Mouse (Mus musculus): Measurements from ENCODE around the gene Ankrd44. TPM values are rescaled to one million over a fixed set of nuclear protein-coding genes. Genes with fewer than 3 reads are reported as not detected.

The Ankrd44 gene
- polyA plus RNA-seq, 1 experiment from 2014 or later: 28.9 TPM

DNA sequence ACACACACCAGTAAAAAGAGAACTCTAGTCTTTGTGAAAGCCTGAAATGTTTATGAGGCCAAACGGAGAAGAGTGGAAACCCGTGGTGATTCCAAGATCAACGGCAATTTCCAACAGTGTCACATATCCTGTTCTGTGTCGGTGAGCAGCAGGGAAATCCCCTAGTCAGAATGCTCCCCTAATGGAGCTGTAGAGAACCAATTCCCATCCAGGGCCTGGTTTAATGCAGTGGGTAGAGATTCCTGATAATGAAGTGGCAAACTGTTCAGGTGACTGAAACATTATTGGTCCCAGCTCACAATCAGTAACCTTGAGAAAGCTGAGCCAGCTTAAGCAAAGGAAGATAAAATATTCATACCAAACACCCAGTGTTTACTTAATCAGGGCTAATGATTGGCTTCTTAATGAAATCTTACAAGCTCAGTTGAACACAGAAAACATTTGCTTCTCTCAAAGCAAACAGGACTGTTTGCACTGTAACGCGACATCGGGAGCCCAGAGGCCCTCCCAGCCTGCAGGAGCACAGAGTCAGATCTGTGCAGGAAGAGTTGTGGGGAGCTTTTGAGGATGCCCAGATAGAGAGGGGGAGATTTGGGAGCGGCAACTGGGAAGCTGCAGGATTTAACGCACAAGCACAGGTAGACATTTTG lies 110.9 kb downstream of the Ankrd44 start:
- no peaks in the 10 kb centered on the region for H3K36me3 ChIP-seq (ENCODE audit: control insufficient read depth, insufficient read depth, low read length)
- no peaks in the 10 kb centered on the region for H3K27me3 ChIP-seq (replicated peaks; ENCODE audit: control insufficient read depth, insufficient read depth, low read length)
- H3K27ac ChIP-seq (replicated peaks; ENCODE audit: low read depth, low read length): no peak overlapping the region
- H3K4me1 ChIP-seq (ENCODE audit: control insufficient read depth, insufficient read depth, low read length): 0 out of 2 replicates have a peak, but pooled peaks cover 3% of the 10 kb centered on the region
- H3K9ac ChIP-seq (ENCODE audit: low read depth, low read length): no peak overlapping the region
- H3K4me3 ChIP-seq (ENCODE audit: low read depth, low read length): no peak overlapping the region
- WGBS: 56% methylated on average over 9 of the region's 9 CpGs
- DNase-seq (ENCODE audit: low spot score) (no peak), ATAC-seq (ENCODE audit: low read depth) (no peak)
- H3K9me3 ChIP-seq (ENCODE audit: control insufficient read depth, low read length): no peaks in the 10 kb centered on the region
- H3K4me2 ChIP-seq (ENCODE audit: low read depth, low read length): no peak overlapping the region

DNA sequence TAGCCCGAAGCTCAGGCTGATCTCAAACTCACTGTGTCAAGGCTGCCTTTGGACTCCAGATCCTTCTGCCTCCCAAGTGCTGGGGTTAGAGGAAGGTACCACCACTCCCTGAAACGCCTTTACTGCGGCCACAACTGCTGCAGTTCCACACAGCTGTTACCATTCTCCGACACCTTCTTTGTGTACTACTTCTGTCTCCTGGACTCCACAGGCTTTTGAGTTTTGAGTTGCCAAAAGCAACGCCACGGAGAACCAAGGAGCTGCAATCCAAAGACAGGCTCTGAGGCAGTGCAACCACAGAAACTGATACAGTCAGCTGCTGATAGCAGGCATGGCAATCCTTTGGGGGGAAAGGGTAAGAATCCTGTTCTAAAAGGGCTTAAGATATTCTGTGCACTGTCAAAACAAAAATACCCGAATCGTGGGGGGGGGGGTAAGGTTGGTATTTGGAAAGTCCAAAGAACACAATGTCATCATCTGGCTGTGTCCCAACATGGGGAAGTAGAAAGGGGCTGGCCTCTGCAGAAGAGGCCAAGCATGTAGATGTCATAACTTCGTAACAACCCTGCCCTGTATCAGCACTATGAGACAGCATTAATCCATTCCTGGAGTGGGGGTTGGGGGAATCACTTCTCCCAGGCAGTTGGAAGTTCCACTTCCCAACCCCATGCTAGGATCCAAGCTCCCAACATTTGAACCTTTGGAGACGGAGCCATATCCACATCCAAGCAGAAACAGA lies 116.2 kb downstream of the Ankrd44 start:
- Histone ChIP-seq H3K27ac (replicated peaks; ENCODE audit: low read depth, low read length) (no peak overlapping the region), H3K4me2 (ENCODE audit: low read depth, low read length) (no peak overlapping the region), H3K9me3 (ENCODE audit: control insufficient read depth, low read length) (no peaks in the 10 kb centered on the region), H3K27me3 (replicated peaks; ENCODE audit: control insufficient read depth, insufficient read depth, low read length) (no peaks in the 10 kb centered on the region), H3K36me3 (ENCODE audit: control insufficient read depth, insufficient read depth, low read length) (no peaks in the 10 kb centered on the region), H3K4me3 (ENCODE audit: low read depth, low read length) (no peak overlapping the region), H3K4me1 (ENCODE audit: control insufficient read depth, insufficient read depth, low read length) (peaks cover 16% of the 10 kb centered on the region; the same call in 1 of the 2 replicates), H3K9ac (ENCODE audit: low read depth, low read length) (no peak overlapping the region)
- WGBS: 82% methylated on average over 10 of the region's 10 CpGs
- no peak for DNase-seq (ENCODE audit: low spot score)
- no peak for ATAC-seq (ENCODE audit: low read depth)

DNA sequence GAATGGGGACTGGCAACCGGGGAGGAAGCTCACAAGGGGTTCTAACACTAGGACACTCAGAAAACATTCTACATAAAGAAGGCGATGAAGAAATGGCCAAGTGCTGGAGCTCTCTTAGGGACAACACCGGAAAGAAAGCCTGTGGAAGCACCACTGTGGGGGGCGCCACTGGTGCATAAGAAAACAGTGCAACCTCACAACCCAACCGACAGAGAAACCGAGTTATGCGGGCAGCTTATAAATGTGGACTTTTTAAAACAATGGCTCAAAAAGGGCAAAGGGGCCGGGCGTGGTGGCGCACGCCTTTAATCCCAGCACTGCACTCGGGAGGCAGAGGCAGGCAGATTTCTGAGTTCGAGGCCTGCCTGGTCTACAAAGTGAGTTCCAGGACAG lies 117.1 kb downstream of the Ankrd44 start:
- DNase-seq (ENCODE audit: low spot score): no peak
- H3K4me3 ChIP-seq (ENCODE audit: low read depth, low read length): no peak overlapping the region
- H3K4me2 ChIP-seq (ENCODE audit: low read depth, low read length): no peak overlapping the region
- H3K9me3 ChIP-seq (ENCODE audit: control insufficient read depth, low read length): no peaks in the 10 kb centered on the region
- no peak overlapping the region for H3K27ac ChIP-seq (replicated peaks; ENCODE audit: low read depth, low read length)
- WGBS: 95% methylated on average over 13 of the region's 13 CpGs
- no peaks in the 10 kb centered on the region for H3K27me3 ChIP-seq (replicated peaks; ENCODE audit: control insufficient read depth, insufficient read depth, low read length)
- ATAC-seq (ENCODE audit: low read depth): no peak
- H3K9ac ChIP-seq (ENCODE audit: low read depth, low read length): no peak overlapping the region
- peaks cover 16% of the 10 kb centered on the region; the same call in 1 of the 2 replicates for H3K4me1 ChIP-seq (ENCODE audit: control insufficient read depth, insufficient read depth, low read length)
- no peaks in the 10 kb centered on the region for H3K36me3 ChIP-seq (ENCODE audit: control insufficient read depth, insufficient read depth, low read length)

DNA sequence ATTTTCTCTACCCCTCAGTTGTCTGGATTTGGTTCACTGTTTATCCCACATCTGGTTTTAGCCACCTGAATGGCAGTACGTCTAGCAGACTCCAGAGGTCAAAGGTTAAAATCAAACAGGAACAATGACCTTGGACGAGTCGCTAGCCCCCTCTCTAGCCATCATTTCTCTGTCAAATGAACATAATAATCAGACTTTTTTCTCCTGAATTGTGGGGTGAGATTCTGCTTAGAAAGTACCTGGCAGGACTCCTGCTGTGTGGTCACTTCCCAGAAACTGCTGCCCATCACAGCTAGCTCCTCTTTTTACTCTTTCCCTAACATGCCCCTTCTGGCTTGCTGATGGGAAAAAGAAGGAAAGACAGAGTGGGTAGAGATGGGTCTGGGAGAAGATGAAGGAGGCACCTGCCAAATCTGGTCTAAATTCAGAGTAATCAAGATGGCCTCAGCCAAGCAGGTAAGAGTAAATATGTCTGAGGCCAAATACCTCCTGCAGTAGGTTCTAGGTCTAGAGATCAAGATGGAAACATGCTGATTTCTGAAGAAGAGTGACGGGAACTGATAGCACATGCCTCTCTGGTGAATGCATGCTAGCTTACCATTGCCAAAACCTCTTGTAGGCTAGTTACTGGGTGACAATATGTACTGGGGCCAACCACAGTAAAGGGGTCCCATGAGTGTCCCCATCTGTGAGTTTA lies 117.6 kb downstream of the Ankrd44 start:
- Histone ChIP-seq H3K36me3 (ENCODE audit: control insufficient read depth, insufficient read depth, low read length) (no peaks in the 10 kb centered on the region), H3K27me3 (replicated peaks; ENCODE audit: control insufficient read depth, insufficient read depth, low read length) (no peaks in the 10 kb centered on the region), H3K27ac (replicated peaks; ENCODE audit: low read depth, low read length) (no peak overlapping the region), H3K4me2 (ENCODE audit: low read depth, low read length) (no peak overlapping the region), H3K4me3 (ENCODE audit: low read depth, low read length) (no peak overlapping the region), H3K4me1 (ENCODE audit: control insufficient read depth, insufficient read depth, low read length) (peaks cover 16% of the 10 kb centered on the region; the same call in 1 of the 2 replicates), H3K9ac (ENCODE audit: low read depth, low read length) (no peak overlapping the region), H3K9me3 (ENCODE audit: control insufficient read depth, low read length) (no peaks in the 10 kb centered on the region)
- ATAC-seq (ENCODE audit: low read depth) (no peak), DNase-seq (ENCODE audit: low spot score) (no peak)
- 48% methylated on average over 4 of the region's 4 CpGs for WGBS

DNA sequence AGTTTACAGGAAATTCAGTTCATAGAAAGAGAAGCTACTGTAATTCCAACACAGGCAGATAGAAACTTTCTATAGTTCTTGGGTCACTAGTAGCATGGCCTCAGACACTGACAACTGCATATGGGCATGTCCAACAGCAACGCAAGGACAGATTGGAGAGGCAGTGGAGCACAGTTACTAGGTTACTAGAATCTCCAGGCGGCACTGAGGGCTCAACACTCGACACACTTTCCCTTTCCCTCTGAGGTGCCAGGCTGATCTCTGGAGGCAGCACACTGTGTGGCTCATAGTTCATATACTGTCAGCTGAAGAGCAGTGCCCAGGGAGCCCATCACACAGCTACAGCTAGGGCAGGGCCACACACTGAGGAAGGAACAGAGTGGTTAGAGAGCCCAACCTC lies 118.4 kb downstream of the Ankrd44 start:
- H3K27ac ChIP-seq (replicated peaks; ENCODE audit: low read depth, low read length): no peak overlapping the region
- H3K4me1 ChIP-seq (ENCODE audit: control insufficient read depth, insufficient read depth, low read length): peaks cover 13% of the 10 kb centered on the region; the same call in 1 of the 2 replicates
- WGBS: 90% methylated on average over 3 of the region's 3 CpGs
- H3K27me3 ChIP-seq (replicated peaks; ENCODE audit: control insufficient read depth, insufficient read depth, low read length): no peaks in the 10 kb centered on the region
- H3K4me3 ChIP-seq (ENCODE audit: low read depth, low read length): no peak overlapping the region
- DNase-seq (ENCODE audit: low spot score) (no peak), ATAC-seq (ENCODE audit: low read depth) (no peak)
- no peak overlapping the region for H3K9ac ChIP-seq (ENCODE audit: low read depth, low read length)
- no peak overlapping the region for H3K4me2 ChIP-seq (ENCODE audit: low read depth, low read length)
- H3K36me3 ChIP-seq (ENCODE audit: control insufficient read depth, insufficient read depth, low read length): no peaks in the 10 kb centered on the region
- no peaks in the 10 kb centered on the region for H3K9me3 ChIP-seq (ENCODE audit: control insufficient read depth, low read length)

DNA sequence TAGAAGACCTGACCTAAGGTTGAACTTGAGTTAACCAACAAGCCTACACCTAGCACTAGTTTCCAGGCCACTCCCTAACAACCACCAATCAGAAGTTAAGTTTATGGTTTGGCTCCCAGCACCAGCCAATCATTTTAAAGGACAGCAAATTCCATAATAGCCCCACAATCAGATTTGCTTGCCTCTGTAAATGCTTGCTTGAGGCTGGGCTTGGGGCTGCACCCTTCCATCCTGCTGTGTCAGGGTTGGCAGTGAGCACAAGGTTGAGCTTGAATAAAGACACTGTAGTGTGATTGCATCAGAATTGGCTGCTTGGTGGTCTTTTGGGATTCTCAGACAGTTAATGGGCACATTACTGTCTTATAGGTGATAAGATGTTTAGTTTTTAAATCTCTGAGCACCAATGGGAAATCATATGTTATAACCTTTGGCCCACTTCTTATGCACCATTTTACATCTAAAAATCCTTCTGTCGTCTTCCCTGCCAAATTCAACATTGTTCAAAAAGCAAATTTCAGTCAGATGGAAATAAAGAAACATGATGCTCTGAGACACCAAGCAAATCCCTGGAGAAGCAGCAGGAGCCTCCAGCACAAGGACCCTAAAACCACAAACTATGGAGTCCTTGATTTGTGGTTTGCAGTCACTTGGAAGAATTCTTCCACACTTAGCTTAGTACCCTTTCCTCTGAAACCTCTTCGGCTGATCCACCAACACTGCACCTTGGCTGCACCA lies 119.9 kb downstream of the Ankrd44 start:
- H3K27me3 ChIP-seq (replicated peaks; ENCODE audit: control insufficient read depth, insufficient read depth, low read length): no peaks in the 10 kb centered on the region
- 47% methylated on average over 2 of the region's 2 CpGs for WGBS
- peaks cover 13% of the 10 kb centered on the region; the same call in 1 of the 2 replicates for H3K4me1 ChIP-seq (ENCODE audit: control insufficient read depth, insufficient read depth, low read length)
- H3K9me3 ChIP-seq (ENCODE audit: control insufficient read depth, low read length): no peaks in the 10 kb centered on the region
- H3K36me3 ChIP-seq (ENCODE audit: control insufficient read depth, insufficient read depth, low read length): no peaks in the 10 kb centered on the region
- no peak overlapping the region for H3K4me2 ChIP-seq (ENCODE audit: low read depth, low read length)
- DNase-seq (ENCODE audit: low spot score): peak; percentile 55
- peak; percentile 41; the same call in 1 of the 2 replicates for ATAC-seq (ENCODE audit: low read depth)
- no peak overlapping the region for H3K9ac ChIP-seq (ENCODE audit: low read depth, low read length)
- no peak overlapping the region for H3K27ac ChIP-seq (replicated peaks; ENCODE audit: low read depth, low read length)
- H3K4me3 ChIP-seq (ENCODE audit: low read depth, low read length): no peak overlapping the region

DNA sequence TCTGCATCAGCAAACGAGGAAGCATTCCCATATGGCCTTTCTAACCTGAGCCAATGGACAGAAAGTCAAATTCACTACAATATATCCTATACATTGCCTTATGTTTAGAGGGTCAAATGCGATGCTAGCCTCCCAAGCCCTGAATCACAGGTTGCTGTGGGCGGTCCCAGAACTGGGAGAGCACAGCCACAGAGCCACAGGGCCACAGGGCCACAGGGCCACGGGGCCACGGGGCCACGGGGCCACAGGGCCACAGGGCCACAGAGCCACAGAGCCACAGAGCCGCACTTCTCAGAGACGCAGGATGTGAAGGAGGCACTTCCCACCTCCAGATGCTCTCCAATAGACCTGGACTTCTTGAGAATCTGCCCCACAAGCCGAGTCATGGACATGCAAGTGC lies 121.8 kb downstream of the Ankrd44 start:
- no peak overlapping the region for H3K4me2 ChIP-seq (ENCODE audit: low read depth, low read length)
- H3K4me3 ChIP-seq (ENCODE audit: low read depth, low read length): no peak overlapping the region
- no peaks in the 10 kb centered on the region for H3K9me3 ChIP-seq (ENCODE audit: control insufficient read depth, low read length)
- ATAC-seq (ENCODE audit: low read depth): no peak
- H3K27me3 ChIP-seq (replicated peaks; ENCODE audit: control insufficient read depth, insufficient read depth, low read length): no peaks in the 10 kb centered on the region
- peaks cover 13% of the 10 kb centered on the region; the same call in 1 of the 2 replicates for H3K4me1 ChIP-seq (ENCODE audit: control insufficient read depth, insufficient read depth, low read length)
- H3K27ac ChIP-seq (replicated peaks; ENCODE audit: low read depth, low read length): no peak overlapping the region
- no peak overlapping the region for H3K9ac ChIP-seq (ENCODE audit: low read depth, low read length)
- WGBS: 96% methylated on average over 9 of the region's 9 CpGs
- DNase-seq (ENCODE audit: low spot score): no peak
- H3K36me3 ChIP-seq (ENCODE audit: control insufficient read depth, insufficient read depth, low read length): no peaks in the 10 kb centered on the region

DNA sequence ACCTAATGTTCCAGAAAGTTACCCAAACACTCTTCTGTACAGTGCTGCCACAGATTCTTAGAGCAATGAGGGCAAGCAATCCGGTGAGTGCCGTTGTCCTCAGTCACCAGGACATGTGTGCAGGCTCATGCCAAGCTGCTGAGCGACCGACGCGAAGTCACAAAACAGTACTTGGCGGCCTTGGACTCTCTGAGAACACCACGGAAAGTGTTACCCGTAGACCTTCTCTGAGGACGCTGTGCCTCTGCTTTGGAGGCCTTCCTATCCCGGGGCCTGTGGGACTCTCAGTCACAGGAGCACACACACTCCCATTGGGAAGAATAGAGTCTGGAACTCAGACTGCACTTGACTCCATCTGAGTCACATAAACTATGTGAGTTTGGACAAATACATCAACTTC lies 123.5 kb downstream of the Ankrd44 start:
- WGBS: 69% methylated on average over 11 of the region's 11 CpGs
- no peak overlapping the region; the same call in 1 of the 2 replicates for H3K27ac ChIP-seq (replicated peaks; ENCODE audit: low read depth, low read length)
- no peak overlapping the region for H3K4me2 ChIP-seq (ENCODE audit: low read depth, low read length)
- DNase-seq (ENCODE audit: low spot score): no peak
- H3K9ac ChIP-seq (ENCODE audit: low read depth, low read length): no peak overlapping the region
- H3K27me3 ChIP-seq (replicated peaks; ENCODE audit: control insufficient read depth, insufficient read depth, low read length): no peaks in the 10 kb centered on the region
- no peaks in the 10 kb centered on the region for H3K9me3 ChIP-seq (ENCODE audit: control insufficient read depth, low read length)
- H3K4me3 ChIP-seq (ENCODE audit: low read depth, low read length): no peak overlapping the region
- no peaks in the 10 kb centered on the region for H3K36me3 ChIP-seq (ENCODE audit: control insufficient read depth, insufficient read depth, low read length)
- ATAC-seq (ENCODE audit: low read depth): no peak
- H3K4me1 ChIP-seq (ENCODE audit: control insufficient read depth, insufficient read depth, low read length): peaks cover 13% of the 10 kb centered on the region; the same call in 1 of the 2 replicates
